Mouse (Mus musculus) testis, postnatal 14 days (tissue): ENCODE measurements around the gene Uba52.

ENCODE experiments used
- DNase-seq: peaks from one replicate; pipeline ENCODE4 v3.0.0; 2021; ENCODE audit warnings: low spot score

The Uba52 gene

DNA sequence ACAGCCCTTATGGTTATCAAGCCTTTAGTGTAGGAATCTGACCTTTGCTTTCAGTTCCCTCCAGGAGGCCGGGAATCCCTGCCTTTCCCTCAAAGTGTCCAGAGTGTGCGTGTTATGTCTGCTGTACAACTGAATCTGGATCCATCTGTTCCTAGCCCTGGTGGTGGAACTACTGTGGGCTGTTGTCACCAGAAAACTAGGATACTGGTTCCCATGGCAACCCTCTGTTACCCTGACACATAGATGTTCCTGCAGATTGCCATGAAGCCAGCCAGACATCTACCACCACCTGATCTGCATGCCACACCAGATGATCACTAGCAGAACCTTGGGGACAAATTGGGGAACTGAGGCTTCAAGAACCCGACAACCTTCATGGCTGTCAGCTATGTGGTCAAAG lies 28.7 kb downstream of the Uba52 start:
- DNase-seq: no peak

- DNase-seq: peak; percentile 72
Observed at GRCm38 (mm10) chr8:70477269-70477982, 33.2 kb downstream of the Uba52 start.

DNA sequence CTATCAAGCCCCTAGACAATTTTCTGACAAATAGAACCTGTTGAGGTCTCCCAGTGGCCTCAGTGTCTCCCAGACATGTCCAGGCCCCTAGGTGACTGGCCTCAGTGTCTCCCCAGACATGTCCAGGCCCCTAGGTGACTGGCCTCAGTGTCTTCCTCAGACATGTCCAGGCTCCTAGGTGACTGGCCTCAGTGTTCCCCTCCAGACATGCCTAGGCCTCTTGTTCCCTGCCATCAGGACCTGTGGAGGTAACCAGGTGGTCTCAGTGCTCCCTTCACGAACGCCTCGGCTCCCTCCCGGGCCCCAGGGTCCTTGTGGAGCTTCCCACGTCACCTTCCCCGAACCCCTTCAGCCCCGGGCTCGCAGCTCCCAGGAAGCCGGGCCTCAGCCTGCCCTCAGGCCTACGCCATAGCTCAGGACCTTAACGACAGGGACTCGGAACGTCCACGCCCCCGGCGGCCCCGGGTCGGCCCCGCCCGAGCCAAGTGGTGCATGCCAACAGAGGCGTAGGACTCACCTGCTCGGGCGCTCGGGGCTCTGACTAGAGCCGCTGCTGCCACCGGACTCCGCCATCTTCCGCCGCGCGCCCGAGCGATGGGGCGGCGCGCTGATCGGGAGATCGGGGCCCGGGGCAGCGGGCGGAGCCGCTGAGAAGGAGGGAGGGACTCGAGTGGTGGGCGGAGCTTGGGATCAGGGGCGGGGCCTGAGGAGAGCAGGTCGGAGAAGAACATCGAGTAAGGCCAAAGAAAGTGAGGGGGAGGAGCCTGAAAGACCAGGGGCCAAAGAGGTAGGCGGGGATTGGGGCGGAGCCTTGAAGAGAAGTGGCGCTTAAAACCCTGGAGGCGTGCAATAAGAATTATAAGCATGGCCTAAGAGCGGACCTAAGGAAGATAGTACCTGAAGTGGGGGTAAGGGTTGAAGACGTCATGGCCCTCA lies 34.0 kb downstream of the Uba52 start, which contains the start of gene Klhl26:
Gene Klhl26 (minus strand): TSS at position 636 of the 936 bp plus-strand sequence.
- peak; percentile 97 for DNase-seq

DNA sequence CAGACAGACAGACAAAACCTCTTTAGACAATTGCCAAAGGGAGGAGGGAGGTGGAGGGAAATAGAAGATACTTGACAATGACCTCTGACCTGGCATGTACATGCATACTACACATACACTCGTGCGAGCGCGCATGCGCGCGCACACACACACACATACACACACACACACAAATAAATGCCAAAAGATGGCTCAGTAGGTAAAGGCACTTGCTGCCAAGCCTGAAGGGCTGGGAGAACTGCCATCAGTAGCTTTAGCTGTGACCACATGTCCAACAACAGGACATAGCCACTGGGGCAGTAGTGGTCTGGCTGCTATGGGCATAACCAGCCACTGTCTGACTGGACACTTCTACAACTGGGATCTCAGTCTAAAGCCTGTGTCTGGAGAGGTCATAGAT lies 38.7 kb downstream of the Uba52 start:
- no peak for DNase-seq

GRCm38 (mm10) chr8:70469938-70470337 lies 40.7 kb downstream of the Uba52 start:
- DNase-seq: no peak

GRCm38 (mm10) chr8:70469295-70469916 lies 41.2 kb downstream of the Uba52 start:
- no peak for DNase-seq

DNA sequence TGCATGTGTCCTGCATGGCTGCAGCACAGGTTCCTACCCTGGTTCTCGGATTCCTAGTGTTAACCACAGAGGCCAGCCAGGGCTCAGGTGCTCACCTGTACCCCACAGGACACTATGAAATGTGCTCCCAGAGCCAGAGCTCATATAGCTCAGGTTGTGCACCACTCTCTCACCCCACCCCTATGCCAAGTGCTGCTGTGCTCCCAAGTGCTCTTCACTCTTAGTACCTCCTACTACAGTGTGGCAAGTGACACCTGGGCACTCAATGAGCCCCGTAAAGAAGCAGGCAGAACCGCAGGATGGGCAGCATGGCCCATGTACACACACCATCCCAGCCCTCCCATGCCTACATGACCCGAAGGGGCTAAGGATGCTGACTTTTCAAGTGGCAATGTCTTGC lies 41.9 kb downstream of the Uba52 start:
- DNase-seq: no peak

DNA sequence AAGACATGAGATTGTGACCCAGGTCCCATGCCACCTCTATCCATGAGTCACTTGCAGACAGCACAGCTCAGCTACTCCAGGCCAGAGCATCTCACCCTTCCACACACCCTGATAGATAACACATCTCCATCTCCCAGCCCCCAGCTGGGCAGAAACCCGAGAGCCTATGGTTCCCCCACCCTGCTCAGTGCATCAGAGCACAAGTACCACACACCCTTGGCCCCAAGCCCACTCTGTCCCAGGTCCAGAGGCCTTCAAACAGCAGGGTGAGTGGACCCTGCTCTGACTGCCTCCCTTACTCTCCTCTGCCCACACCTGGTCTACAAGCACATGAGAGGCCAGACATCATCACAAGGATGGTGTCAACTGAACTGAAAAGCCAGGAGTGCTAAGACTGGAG lies 42.7 kb downstream of the Uba52 start:
- DNase-seq: no peak

DNA sequence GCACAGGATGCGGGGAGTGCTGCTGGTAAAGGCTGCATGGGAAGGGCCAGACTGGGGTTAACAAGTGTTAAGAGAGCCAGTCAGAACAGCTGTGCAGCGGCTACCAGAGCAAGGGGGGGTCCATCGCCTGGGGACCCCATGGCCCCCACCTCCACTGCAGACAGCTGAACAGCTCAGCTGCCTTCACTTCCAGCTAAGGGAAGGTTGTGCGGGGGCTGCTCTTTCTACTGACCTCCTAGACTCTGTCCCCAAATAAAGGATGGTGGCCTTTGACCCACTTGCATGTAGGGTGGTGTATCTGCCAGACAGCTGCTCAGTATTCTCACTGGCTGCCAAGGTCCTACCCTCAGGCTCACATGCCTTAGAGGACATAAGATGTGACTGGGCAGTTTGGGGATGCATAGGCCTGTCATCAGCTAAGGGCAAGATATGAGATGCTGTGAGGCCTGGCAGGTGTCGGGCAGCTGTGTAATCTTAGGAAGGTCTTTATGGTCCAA lies 43.3 kb downstream of the Uba52 start:
- DNase-seq: no peak

- DNase-seq: no peak
Observed at GRCm38 (mm10) chr8:70466771-70467170, 43.8 kb downstream of the Uba52 start.

DNA sequence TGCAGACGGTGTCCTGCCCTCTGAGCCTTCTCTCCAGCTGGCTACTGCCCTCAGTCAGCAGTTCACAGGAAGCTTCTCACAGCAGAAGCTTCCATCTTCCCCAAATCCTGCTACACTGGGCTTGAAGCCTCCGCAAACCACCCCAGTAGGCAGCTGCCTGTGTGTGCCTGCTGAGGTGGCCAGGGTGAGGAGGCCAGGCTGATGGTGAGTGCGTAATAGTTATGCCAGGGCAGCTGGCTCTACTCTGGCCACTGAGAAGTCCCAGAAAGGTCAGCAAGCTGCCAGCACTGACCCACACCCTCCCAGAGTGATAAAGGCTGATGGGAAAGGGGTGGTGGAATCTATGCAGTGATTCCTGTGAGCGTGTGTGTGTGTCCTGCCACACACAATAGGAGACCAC lies 44.3 kb downstream of the Uba52 start:
- DNase-seq: no peak

- no peak for DNase-seq
Observed at GRCm38 (mm10) chr8:70465701-70466100, 44.9 kb downstream of the Uba52 start.

DNA sequence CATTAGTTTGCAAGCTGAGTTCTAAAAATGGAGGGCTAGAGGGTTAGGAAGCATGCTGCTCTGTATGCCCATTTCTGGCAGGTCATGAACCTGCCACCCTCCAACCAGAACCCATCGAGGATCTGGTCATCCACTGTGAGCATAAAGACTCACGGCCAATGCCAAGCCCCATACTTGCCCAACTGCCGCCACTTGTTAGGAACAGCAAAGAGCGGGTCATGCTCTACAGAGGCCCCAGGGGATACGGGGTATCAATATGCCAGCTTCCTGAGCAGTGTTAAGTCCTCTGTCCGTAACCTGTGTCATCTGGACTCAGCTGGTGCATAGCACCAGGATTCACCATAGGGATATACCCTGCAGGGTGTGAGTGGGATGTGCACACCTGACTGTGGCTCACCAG lies 46.4 kb downstream of the Uba52 start:
- no peak for DNase-seq

- no peak for DNase-seq
Observed at GRCm38 (mm10) chr8:70463306-70463705, 47.3 kb downstream of the Uba52 start.

DNA sequence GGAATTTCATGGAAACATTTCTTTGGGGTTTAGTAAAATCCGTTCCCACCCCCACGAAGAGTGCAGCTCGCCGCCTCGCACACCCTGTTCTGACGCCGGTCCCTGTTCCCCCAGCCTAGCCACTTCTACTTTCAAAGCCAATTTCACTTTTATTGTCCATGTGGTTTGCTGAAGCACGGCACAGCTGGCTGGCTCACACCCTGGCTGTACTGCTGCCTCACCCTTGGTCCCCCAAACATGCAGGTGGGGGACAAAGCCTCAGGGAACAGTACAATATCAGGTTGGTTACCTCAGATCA lies 48.1 kb downstream of the Uba52 start:
- DNase-seq: no peak

GRCm38 (mm10) chr8:70461765-70462515 lies 48.7 kb downstream of the Uba52 start:
- DNase-seq: no peak

- no peak for DNase-seq
Observed at GRCm38 (mm10) chr8:70460606-70461005, 50.0 kb downstream of the Uba52 start.

- no peak for DNase-seq
Observed at GRCm38 (mm10) chr8:70460199-70460598, 50.4 kb downstream of the Uba52 start.

DNA sequence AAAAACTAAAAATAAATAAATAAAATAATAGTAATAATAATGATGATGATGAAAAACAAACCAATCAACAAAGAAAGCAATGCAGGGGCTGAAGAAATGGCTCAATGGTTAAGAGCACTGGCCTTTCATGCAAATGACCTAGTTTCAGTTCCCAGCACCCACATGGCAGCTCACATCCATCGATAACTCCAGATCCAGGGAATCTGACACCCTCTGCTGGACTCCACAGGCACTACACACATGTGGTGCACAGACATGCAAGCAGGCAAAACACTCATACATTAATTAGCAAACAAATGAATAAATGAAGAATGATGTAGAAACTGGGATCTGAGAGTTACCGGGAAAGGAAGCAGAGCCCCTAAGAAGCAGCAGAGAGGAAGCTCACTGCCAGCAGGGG lies 51.0 kb downstream of the Uba52 start:
- no peak for DNase-seq

- peak; percentile 58 for DNase-seq
Observed at GRCm38 (mm10) chr8:70458462-70458861, 52.1 kb downstream of the Uba52 start.
